Mouse (Mus musculus) embryonic facial prominence, embryonic 14.5 days (tissue): Measurements from ENCODE around the gene Adgrl3. TPM values are rescaled to one million over a fixed set of nuclear protein-coding genes. Genes with fewer than 3 reads are reported as not detected.

Experiments used
- microRNA-seq: library from miRNA; unstranded; fragments of <30 nt; microRNA quantifications from one replicate; pipeline ENCODE4, GENCODE M21; 2016; ENCODE audit warnings: borderline number of aligned reads
- polyA plus RNA-seq: library from polyadenylated mRNA; unstranded; fragments of >200 nt; fragmentation: Nextera tagmentation; extraction: Ambion mirVana; gene quantifications from 2 replicates; pipeline ENCODE4 v1.2.1, GENCODE M21; 2014

Gene Adgrl3
- polyA plus RNA-seq, 1 experiment from 2014 or later: 26.0 TPM

Small RNA genes within 50 kb of the gene (microRNA-seq; reads per million reads assigned to microRNA genes)
- not detected for gene Gm22048
